Mouse (Mus musculus): ENCODE results near the gene Gm8300.
"Not testable (repeated sequence)": the region's sequence is repeated elsewhere in the genome, so short reads cannot be mapped to it uniquely, and the experiment has no call there.

The Gm8300 gene

DNA sequence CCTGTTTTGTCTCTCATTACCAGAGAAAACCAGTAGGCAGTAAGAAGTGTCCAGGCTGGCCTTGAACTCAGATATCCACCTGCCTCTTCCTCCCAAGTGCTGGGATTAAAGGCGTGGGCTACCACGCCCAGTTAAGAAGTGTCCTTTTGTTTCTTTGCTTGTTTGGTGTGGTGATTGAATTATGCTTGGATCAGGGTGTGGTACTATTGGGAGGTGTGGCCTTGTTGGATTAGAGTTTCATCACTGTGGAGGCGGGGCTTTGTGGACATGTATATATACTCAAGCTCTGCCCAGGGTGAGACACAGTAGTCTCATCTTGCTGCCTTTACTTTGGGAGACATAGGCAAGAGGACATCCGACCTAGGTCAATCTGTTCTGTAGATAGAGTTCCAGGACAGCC, at the start of gene Gm8300:
Gm8300 (plus strand) TSS at position 301 of the 400 bp plus-strand sequence.
- DNase-seq (ENCODE audit: low read depth, low spot score), result not testable (repeated sequence)

DNA sequence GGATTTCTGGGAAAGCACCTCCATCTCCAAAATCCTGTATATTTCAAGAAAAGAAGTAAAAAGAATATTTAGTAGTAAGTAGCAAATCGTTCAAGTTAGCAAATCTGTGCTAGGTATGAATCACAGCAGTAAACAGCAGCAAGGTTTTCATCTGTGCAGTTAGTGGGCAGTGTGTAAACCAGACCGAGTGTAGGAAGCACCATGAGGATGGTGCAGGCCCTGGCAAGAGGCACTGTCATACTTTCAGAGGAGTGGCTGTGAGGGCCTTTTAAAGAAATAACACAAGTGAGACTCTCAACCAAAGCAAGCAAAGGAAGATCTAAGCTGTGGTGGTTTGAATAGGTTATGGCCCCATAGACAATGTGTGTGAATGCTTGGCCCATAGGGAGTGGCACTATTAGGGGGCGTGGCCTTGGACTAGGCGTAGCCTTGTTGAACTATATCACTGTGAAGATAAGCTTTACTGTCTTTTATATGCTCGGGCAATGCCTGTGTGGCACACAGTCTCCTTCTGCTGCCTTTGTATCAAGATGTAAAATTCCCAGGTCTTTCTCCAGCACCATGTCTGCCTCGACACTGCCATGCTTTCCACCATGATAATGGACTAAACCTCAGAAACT, 49.3 kb upstream of the Gm8300 start:
- DNase-seq (ENCODE audit: low read depth, low spot score), result no peak

DNA sequence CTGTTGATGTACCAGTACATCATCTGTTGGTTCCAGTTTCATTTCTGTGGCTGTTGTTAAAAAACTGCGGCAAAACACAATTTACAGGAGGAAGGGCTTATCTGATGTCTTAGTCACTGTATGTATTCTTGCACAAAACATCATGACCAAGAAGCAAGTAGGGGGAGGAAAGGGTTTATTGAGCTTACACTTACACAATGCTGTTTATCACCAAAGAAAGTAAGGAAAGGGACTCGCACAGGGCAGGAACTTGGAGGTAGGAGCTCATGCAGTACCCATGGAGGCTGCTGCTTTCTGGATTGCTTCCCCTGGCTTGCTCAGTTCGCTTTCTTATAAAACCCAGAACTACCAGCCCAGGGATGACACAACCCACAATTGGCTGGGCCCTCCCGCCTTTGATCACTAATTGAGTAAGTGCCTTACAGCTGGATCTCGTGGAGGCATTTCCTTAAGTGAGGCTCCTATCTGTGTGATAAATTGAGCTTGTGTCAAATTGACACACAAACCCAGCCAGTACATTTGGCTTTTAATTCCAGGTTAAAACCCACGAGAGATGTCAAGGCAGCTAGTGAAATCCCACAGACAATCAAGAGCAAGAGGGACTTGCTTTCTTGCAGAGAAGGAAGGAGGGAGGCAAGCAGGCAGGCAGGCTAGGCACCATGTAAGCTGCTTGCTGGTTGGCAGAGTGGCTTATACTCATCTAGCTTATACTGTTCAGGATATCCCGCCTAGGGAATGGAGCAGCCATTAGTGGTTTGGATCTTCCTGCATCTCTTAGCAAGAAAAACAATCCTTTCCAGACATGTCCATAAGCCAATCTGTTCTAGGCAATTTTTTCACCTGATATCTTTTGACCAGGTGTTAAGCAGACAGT, 43.6 kb upstream of the Gm8300 start:
- no peak for DNase-seq (ENCODE audit: low read depth, low spot score)

DNA sequence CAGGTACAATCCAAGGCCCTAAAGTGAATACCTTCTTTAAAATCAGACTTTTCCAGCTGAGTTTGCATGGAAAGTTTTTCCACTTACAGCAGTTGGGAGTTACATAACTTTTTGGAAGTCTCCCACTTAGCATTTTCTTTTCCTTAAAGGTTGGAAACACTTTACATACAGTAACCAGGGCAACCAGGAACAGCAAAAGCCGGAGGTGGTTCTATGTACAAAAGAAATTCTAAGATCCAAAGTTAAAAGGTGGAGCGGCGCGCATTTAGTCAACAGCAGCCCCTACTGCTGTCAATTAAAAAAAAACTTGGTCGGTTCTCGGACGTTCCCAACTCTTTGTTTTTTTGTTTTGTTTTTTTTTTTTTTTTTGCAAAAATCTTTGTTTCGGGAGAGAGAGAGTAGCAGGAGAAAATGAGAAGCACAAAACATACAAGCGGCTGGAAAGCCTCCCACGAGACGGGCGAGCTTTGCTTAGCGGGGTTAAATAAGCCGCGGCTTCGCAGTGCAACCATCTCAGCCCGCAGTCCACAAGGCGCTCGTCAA, 42.6 kb upstream of the Gm8300 start:
- no peak for DNase-seq (ENCODE audit: low read depth, low spot score)

DNA sequence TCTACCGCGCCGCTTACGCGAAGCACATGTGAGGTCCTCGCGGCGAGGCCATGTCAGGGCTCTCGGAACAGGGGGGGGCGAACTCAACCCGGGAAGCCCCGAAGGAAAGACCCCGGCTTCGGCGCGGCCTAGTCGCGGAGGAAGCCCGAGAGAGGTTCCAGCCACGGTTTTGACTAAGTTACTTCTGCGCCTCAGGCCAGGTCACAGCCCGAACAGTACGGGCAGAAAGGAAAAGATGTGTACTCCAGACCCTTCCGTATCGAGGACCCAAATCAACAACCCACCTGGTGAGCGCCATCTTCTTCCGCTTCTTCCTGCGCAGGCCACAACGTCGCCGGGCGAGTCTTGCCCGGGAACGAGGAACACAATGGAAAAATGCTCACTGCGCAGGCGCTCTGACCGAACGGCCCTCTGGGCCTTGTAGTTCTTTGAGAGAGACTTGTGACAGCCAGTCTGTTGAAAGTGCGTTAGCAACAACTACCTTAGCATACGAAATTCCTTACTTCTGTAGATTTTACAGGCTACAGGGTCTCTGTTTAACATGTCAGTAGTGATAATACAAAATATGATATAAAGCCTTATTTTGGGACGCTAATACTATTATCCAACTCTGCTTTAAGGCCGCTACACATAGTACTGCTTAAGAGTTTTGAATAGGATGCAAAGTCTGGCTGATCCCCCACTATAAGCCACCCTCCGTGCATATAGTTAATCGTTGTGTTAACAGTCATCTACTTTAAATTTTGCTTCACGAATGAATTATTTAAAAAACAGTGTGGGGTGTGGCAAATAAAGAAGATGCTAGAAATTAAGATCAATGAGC, 41.9 kb upstream of the Gm8300 start, which contains the start of gene Snw1:
Snw1 (minus strand) TSS at position 311 of the 823 bp plus-strand sequence.
- DNase-seq (ENCODE audit: low read depth, low spot score), result peak; percentile 87

DNA sequence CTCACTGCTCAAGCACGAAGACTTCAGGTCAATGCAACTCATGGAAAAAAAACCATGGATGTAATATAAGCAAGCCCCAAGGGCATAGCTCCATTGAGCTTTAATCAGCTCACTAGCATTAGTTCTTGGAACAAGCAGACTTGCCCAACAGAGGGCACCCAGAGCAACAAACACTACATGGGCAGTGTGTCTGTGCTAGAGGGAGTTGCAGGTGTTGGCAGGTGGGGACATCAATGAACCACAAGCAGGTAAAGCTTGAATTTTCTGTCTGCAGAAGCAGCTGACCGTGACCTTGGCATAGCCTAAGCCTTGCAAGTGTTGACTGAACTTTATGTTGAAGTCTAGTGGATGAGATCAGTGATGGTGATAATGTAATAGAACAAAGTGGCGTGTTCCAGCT, 39.4 kb upstream of the Gm8300 start:
- no peak for DNase-seq (ENCODE audit: low read depth, low spot score)

DNA sequence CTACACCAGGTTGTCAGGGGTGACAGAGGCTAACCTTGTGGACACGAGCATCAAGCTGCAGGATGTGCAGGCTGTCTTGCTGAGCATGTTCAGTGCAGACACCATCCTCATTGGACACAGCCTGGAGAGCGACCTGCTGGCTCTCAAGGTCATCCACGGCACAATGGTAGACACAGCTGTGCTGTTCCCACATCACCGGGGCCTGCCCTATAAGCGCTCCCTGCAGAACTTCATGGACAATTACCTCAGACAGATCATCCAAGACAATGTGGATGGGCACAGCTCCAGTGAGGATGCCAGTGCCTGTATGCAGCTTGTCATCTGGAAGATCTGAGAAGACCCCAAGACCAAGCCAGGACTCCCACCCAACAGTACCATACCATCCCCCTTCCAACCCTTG, 31.6 kb upstream of the Gm8300 start:
- DNase-seq (ENCODE audit: low read depth, low spot score), result not testable (repeated sequence)

DNA sequence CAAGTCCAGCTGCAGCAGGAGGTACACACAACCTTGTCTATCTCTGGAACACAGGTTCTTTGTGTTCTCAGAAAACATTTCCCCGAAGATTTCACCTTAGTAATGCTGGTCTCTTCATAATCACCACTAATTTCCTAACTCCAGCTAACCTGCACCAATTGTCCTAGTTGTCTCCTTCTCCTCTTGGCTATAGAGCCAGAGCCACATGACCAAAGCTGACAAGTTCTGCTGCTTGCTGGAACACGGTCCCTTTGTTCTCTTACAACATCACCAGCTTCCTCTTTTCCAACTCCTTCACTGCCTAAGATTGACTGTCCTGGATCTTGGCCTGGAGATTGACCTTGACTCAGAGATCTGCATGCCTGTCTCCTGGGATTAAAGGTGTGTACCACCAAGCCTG, 25.4 kb upstream of the Gm8300 start:
- DNase-seq (ENCODE audit: low read depth, low spot score), result not testable (repeated sequence)

DNA sequence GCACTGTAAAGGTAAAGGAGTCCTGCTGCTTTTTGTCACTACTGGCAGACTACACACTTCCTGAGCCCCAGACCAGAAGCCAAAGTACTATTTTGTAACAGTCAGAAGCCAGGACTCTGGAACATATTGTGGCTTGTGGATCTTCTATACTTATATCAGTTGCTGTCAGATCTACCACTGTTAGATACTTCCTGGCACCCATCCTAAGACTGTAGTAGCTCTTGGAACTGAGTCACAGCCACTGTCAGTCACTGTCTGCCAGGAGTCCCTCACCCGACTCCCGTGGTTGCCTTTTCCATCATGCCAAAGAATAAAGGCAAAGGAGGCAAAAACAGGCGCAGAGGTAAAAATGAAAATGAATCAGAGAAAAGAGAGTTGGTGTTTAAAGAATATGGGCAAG, 19.7 kb upstream of the Gm8300 start, which contains the start of gene Gm5788:
Gm5788 (plus strand) TSS at position 301 of the 400 bp plus-strand sequence.
- DNase-seq (ENCODE audit: low read depth, low spot score), result not testable (repeated sequence)

DNA sequence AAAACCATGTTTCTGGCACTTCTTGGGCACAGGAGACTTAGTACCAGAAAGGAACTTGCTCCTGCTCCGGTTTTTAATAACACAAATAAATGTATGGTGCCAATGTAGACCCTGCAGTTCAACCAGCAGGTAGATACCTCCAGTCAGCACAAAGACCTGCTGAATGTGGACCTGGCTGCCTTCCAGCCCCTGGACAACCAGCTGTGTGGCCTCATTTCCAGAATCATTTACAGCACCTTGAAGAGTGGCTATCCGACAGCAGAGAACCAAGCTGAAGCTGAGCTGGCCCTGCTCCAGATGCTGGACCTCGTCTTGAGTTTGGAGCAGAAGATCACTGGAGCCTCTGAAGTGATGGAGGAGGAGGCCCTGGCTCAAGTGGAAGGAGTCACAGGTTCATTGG, 5.5 kb downstream of the Gm8300 start:
- not testable (repeated sequence) for DNase-seq (ENCODE audit: low read depth, low spot score)

DNA sequence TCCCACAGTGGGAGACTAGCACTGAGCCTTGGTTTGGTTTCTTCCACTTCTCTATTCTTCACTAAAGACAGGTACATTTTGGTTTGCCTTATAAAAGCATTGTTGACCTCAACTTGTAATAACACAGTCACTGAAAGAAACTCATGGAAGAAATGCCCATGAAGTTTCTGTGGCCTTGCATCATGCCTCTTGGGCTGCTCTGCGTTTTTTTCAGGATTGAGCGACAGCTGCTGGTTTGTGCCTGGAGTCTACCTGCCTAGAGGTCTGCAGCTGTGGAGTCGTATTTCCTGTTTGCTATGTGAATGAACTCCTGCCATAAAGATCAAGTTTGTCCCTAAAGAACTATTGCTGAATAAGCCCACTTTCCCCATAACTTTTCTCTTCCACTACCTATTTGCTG, 29.8 kb downstream of the Gm8300 start:
- no peak for DNase-seq (ENCODE audit: low read depth, low spot score)

DNA sequence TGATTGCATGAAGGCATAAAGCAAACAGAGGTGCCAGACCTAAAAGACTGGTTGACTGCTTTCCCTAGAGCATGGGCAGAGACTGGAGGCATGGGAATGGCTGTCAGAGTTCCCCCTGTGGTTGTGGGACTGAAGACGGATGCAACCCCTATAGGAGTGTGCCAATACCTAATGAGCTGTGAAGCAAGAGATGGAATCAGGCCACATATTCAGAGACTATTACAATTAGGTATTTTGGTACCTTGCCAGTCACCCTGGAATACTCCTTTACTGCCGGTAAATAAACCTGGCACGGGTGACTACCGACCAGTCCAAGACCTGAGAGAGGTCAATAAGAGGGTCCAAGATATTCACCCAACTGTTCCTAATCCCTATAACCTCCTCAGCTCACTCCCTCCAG, 36.5 kb downstream of the Gm8300 start:
- not testable (repeated sequence) for DNase-seq (ENCODE audit: low read depth, low spot score)

All from brain, embryonic 18.5 days (tissue).